Mouse (Mus musculus) T-helper 17 cell (primary cell): Measurements from ENCODE around the gene Edem1.
"Not testable (repeated sequence)": the region's sequence is repeated elsewhere in the genome, so short reads cannot be mapped to it uniquely, and the experiment has no call there.

Experiments used
- in situ Hi-C, 2 experiments: fragments of 300-600 bp; cut with MboI, MseI; formaldehyde crosslinking; loops; 1 replicate in 1 of 2; 2 replicates in 1 of 2; pipeline ENCODE4 v1.15.1; 2025; ENCODE audit warnings: high pct_unique_total_duplicates in 2 of 2

Gene Edem1

DNA sequence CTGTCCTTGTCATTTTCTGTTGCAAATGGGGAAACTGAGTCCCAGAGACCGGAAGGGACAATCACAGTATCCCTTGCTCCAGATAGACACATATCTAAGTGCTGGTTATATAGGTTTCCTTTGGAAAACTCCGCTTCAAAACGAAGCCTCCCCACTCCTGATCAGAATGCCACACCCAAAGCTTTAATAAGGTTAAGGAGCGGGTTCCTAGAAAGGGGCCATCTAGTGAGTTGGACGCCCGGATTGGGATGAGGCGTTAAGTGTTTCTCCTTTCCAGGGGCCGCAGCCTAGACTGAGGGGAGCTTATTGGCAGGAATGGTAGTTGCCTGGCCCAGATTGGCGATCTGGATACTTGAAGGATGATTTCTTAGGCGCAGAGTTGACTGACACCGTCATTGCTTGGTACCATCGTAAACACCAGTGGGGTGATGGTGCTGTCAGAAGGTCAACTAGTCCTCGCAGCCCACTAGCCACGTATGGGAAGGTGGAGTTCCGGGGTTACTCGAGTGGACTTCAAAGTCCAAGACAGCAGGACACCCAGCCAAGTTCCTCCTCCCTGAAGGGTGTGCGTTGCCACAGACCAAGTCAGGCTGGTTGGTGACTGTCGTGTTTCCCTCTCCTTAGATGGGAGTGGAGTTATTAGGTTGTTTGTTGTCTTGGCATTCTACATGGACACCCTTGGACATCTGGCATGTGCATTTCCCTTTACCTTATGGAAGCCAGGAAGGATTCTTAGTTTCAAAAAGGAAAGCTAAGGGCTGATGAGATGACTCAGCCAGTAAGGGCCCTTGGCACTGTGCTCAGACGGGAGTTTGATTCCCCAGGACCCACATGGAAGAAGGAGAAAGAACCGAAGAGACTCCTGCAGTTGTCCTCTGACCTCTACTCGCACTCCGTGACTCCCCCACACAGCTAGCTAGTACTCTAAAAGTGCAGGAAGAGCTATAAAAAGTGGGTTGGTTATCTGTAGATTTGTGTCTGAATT is 1.2 kb downstream of the Edem1 start:
- in situ Hi-C loops: loop anchor here in 1 of 2 experiments (5.0 kb wide), 1 partner anchor 282 kb away; no protein-coding TSS in a partner anchor

DNA sequence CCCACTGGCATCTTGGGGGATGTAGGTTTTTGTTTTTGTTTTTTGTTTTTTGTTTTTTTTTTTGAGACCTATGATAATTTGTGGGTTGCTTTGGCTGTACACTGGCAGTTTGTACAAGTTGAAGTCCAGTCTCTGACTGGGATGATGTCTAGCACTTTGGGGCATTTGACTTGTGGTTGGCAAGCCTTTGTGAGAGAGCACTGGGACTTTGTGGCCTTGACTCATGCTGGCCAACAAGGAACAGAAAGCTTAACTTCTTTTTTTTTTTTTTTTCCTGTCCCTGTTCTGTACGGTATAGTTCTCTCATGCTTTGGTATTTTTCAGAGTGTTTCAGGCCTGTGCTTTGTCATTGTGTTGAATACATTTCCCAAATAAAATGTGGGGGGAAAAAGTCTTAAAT is 3.7 kb downstream of the Edem1 start:
- in situ Hi-C loops: loop anchor here in 1 of 2 experiments (5.0 kb wide), 1 partner anchor 285 kb away; no protein-coding TSS in a partner anchor

DNA sequence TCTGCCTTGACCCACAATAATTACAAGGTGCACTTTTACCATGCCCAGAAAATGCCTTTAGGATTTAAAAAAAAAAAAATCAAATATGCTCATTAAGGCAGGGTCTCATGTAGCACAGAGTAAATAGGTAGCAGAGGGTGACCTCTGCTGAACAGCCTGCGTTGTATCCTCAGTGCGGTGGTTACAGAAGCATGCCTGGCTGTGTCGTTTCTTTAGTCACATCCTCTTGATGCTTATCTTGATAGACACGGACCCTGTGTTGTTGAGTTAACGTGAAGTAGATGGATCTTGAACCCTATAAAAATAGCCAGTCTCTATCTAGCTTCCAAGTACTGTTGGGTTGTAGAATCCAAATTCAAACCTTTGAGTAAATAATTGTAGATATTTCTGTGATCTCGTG is 4.5 kb downstream of the Edem1 start:
- in situ Hi-C loops: loop anchor here in 1 of 2 experiments (5.0 kb wide), 1 partner anchor 286 kb away; no protein-coding TSS in a partner anchor

DNA sequence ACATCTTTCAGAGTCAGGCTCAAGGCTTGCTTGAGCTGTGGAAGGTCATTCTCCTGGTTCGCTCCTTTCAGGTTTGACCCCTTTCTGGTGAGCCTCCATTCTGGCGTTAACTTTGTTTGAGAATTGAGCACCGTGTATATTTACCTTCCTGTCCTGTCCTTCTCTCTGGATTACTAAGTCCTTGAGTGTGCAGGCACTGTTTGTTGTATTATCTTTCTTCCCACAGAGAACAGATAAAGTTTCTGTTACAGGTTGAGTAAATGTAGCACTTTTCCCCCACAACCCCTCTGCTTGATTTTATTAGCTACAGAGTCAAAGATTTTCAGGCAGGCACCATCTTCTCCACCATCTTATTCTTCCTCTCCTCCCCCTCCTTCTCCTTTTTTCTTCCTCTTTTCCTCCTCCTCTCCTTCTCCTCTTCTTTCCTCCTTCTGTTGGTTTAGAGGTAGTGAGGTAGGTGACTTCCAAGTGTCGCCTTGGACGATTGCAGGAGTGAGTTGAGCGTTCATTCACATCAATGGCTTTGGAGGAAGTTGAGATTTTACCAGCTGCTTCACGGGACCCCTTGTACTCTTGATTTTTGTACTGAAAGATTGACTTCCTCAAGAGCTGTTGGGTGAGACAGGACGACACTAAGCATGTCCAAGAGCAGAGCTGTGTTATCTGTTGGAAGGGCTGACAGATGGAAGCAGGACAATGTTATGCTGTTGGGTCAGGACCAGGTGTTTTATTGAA is 5.7 kb downstream of the Edem1 start:
- in situ Hi-C loops: loop anchor here in 1 of 2 experiments (5.0 kb wide), 1 partner anchor 287 kb away; no protein-coding TSS in a partner anchor

DNA sequence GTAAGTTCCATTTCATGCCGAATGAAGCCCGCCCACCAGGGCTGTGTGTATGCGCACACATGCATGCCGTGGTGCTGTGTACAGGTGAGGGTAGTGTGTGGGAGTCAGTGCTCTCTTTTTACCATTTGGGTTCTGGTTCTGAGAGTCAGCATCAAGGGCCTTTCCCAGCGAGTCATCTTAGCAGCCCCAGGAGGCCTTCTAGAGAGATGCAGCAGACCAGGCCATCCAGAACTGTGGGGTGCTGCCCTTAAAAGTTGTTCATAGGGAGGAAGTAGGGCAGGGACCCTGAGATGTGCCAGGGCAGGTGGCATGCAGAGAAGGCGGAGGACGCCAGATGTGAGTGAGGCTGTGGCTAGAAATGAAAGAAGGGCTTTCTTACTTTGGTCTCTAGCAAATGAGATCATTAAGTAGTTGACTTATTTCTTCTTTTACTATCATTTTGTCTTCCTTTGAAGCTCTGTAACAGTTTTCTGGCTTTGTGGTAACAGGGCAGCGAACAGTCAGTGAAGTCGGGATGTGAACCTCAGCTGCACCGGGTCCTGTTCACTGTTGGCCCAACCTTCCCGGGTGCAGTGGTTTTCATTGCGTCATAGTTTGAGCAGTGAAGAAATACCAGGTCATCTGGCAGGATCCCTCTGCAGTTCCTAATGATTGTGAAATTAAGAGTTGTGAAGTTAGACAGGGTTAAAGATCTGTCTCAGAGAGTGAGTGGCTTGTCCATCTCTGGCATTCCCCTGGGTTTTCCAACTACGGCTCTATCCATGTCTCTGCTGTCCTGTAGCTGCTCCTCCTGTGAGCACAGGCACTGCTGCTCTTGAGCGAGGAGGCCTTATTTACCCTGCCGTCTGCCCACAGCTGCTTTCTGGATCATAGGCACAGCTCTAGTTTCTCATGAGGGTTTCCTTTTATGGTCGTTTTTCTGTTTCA is 7.6 kb downstream of the Edem1 start:
- in situ Hi-C loops: no loop called here

DNA sequence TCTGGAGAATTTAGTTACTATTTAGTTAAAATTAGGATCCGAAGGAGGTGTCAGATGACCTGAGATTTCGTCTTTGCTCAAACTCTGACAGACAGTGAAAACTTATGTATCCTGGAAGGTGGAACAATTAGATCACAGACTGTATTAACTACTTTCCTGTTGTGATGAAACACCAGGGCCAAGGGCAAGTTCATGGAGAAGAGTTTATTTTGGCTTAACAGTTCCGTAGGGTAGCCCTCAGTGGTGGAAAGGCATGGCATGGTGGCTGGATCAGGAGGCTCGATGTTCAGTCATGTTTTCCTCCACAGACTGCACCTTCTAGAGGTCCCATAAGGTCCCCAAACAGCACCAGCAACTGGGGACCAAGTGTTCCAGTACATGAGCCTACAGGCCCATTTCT is 8.6 kb downstream of the Edem1 start:
- in situ Hi-C loops: no loop called here

DNA sequence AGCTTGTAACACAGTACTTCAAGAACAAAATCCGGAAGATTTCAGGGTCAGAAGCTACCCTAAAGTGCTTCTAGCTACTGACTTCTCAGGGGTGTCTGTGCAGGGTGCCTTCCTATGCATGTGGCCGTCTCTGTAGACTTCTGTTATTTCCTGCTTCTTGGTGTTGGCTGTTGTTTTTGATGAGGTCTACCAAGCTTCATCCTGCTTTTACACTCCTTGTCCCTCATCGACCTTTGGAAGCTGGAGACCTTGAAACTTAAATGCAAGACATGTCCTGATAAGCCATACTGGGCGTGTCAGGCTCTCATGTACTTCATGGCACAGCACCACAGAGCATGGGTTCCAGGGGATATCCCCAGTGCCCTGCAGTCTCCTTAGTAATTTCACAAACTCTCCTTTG is 9.5 kb downstream of the Edem1 start:
- in situ Hi-C loops: no loop called here

DNA sequence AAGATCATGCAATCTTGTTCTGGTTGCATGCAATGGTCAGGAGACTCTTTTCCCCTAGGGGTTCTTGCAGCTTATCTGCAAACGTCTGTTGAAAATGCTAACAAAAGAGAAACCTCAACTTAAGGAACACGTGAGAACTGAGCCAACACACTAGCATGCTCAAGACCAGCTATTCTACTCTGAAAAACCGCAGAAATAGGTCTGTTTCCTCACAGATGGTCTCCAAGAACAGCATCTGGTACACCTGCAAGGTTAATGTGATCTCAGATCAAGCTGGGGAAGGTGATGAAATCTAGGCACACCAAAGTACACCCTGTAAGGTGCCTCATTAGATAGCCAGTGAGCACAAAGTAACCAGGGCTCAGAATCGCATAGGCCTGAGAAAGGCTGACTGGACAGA is 11.0 kb downstream of the Edem1 start:
- in situ Hi-C loops: no loop called here

DNA sequence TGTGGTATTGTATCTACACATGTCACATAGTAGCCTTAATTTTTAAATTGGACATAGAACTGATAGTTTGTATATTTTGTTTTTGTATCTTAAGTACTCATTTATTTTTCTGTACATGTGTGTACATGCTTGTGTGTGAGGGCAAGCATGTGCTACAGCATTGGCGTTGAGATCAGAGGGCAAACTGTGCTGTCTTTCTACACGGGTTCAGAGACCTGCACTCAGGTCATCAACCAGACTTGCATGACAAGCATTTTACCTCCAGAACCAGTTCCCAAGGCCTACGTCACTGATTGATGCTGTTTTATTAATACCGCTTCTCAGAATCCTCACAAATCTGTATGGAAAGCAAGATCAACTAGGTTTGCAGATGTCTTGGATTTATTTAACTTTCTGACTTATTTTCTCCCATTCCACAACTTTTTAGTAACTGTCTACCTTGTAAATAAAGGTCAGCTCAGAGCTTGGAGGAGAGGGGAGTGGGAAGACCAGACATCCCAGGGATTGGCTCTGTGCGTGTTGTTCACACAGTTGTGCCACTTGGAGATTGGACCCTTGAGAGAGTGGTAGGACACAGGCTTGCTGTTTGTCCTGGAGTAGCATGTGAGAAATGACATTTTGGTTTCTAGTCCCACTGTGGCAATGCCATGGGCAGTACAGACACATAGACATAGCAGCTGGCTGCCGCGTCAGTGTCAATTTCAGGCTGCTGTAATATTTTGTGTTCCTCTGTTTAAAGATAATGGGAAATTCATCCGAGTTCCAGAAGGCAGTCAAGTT is 12.6 kb downstream of the Edem1 start:
- in situ Hi-C loops: no loop called here

DNA sequence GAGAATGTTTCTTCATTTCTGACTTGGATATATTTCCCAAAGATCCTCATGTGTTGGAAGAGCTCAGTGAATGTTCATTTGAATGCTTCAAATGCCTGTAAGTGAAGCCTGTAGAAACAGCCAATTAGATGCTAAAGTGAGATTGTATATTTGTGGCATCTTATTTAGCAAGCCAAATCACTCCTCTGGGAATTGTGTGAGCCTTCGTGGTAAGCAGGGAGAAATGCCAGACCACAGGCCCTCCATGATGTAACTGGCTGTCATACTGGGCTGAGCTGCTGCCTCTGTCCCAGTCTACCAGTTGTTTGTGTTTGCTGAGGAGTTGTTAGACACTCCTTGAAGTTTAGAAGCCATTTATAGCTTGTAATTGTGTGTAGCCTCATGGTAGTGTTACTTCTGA is 15.2 kb downstream of the Edem1 start:
- in situ Hi-C loops: no loop called here

DNA sequence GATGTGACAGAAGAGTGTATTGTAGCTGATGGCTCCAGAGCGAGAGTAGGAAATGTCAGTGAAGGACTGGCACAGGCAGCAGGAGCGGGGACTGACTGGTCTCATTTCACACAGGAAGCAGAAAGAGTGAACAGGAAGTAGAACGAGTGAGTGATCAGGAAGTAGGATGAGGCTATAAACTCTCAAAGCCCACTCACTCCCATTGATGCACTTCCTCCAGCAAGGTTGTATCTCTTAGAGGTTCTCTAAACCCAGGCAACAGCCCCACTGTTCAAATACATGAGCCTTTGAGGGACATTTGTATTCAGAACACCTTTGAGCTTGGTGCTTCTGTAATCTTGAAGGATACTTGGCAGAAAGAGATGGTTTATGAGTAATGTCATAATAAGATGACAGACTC is 15.7 kb downstream of the Edem1 start:
- in situ Hi-C loops: no loop called here

DNA sequence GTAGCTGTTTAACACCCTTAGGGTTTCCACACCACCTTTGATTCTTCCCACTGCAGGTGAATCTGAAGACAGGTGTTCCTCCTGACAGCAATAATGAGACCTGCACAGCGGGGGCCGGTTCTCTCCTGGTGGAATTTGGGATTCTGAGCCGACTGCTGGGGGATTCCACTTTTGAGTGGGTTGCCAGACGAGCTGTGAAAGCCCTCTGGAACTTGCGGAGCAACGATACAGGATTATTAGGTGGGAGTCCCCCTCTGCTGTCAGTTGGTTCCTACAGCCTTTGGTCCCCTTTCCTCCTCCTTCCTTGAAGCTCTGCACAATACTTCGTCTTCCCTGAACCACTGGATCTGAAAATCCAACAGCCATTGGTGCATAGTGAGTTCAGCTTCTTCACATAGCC is 16.3 kb downstream of the Edem1 start:
- in situ Hi-C loops: no loop called here

DNA sequence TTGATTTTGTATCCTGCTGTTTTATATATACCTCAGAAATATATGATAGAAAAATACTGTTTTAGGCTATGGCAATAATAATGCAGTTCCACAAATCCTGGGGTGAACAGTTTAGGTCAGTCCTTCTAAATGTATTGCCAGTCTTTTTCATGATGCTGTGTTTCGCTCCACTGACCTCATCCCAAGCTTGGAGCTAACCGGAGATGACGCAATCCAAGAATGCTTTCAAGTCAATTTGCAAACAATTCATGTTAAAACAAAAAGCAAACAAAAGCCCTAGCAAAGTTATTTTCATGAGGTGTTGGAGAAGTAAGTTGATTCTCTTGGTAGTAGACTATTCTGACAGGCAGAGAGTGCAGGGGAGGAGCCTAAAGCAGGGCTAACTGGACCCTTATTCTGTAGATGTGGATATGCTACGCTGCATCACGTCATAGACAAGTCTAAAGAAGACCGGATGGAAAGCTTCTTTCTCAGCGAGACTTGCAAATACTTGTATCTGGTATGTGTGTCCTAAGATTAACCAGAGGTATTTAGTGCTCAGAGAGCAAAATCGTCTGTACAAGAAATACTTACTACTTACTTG is 23.7 kb downstream of the Edem1 start:
- in situ Hi-C loops: no loop called here

DNA sequence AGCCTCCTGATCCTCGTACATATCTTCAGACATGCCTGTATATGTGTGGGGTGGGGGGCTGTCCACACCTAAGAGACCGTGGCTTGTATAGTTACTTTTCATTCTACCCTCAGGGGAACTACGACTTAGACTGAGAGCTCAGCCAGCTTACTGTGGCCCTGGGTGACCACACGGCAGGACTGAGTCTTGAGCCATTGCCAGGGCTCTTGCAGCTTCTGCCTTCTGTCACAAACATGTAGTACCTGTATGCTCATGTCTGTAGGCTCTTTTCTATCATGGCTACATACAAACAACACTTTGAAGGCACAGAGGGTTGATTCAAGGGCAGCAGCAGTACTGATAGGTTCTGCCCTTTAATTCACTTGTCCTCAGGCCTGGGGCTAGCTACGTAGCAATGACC is 24.5 kb downstream of the Edem1 start:
- in situ Hi-C loops: no loop called here

DNA sequence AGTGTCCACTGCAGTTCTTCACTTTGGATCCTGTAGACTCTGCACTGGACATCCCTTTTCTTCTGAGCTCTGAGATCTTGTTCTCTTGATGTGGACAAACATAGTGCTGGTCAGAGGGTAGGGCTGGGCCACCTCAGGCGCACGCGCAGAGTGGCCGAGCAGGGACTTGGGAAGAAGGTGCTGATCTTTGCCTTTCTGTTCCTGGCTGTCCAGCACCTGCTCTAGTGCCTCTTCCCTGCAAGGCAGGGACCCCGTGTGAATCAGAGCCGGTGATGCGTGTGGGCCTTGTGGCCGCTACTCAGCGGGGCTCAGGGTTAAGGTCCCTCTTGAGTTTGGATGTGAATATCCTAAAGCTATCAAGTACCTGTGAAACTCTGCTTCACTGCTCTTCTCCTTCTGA is 30.1 kb downstream of the Edem1 start:
- in situ Hi-C loops: no loop called here

DNA sequence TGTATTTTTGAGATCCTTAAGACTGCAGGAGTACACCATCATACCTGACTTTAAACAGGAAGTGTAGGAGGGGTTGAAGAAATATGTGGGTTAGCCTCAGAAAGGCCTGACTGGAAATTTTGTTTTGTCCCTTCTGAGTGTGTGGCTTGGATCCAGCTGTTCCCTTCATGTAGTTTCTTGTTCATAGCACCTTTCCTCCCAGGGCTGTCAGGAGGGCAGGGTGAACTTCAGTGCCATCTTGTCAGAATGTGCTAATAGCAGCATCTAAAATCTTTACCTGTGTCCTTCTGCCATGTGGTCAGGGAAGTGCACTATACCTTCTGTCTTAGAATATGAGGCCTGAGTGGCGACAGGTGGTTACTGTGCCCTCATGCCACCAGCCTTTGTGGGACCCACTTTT is 32.8 kb downstream of the Edem1 start:
- in situ Hi-C loops: loop anchor here in 1 of 2 experiments (5.0 kb wide), 1 partner anchor 44 kb away; no protein-coding TSS in a partner anchor

DNA sequence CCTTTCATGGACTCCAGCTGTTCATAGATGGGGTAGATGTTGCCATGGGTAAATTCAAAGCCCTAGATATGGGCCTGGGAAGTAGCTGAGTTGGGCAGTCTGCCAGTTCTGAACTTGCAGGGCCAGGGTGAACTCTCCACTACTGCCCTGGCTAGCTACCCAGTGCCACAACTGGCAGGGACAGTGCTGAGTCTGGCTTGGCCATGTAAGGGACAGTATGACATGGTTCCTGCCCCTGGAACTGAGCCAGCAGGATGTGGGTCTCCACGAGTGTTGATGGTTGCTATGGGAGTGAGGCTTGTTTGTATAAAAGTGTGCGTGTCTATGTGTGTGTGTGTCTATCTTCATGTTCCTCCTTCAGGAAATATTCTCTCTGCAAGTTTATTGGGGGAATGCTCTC is 34.1 kb downstream of the Edem1 start:
- in situ Hi-C loops: loop anchor here in 1 of 2 experiments (5.0 kb wide), 1 partner anchor 45 kb away; no protein-coding TSS in a partner anchor

DNA sequence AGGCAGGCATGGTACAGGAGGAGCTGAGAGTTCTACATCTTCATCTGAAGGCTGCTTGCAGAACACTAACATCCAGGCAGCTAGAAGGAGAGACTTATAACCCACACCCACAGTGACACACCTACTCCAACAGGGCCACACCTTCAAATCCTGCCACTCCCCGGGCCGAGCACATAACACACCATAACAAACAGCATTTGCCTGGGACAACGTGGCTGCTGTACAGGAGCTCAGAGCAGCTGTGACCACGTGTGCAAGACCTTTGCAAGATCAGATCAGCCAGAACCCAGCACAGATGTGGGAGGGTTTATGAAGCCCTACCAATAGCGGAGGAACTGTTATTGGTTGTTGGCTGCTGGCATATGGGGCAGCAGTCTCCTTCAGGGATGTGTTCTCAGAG is 37.9 kb downstream of the Edem1 start:
- in situ Hi-C loops: no loop called here

DNA sequence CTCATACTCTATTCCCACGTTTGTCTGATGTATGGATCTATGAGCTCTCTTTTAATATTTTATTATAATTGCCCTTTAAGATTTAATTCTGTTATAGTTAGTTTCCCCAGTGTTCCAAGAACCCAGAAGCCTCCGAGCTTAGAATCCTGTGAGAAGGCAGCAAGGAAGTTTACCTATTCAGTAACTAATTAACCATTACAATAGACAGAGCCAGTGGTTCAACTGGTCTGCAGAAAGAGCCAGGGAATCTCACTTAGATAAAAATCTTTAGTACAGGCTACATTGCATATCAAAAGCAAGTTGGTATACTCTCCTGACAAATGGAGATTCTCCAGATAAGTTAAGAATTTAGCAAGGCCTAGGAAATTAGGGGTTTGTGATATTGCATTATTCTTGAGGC is 40.6 kb downstream of the Edem1 start:
- in situ Hi-C loops: not testable (repeated sequence)

DNA sequence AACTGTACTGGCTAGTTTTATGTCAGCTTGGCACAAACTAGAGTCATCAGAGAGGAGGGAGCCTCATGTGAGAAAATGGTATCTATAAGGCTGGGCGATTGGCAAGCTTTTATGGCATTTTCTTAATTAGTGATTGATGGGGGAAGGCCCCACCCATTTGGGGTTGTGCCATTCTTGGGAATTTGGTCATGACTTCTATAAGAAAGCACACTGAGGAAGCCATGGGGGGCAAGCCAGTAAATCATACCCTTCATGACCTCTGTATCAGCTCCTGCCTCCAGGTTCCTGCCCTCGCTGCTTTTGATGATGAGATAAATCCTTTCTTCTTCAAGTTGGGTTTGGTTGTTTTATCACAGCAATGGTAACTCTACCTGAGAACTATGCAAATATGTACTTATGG is 42.0 kb downstream of the Edem1 start:
- in situ Hi-C loops: no loop called here
